Mouse (Mus musculus) embryo, embryonic 11.5 days (tissue): ENCODE measurements around the gene Cnnm3.
A peak's percentile ranks its signal among the peaks of the same experiment; 100 is the strongest.
"Not testable (repeated sequence)": the region's sequence is repeated elsewhere in the genome, so short reads cannot be mapped to it uniquely, and the experiment has no call there.

Experiments used
- DNase-seq: peaks from one replicate; pipeline ENCODE4 v3.0.0-alpha.2; 2012; ENCODE audit warnings: low read depth, low spot score

Gene Cnnm3

GRCm38 (mm10) chr1:36535477-36536396 lies 24.1 kb downstream of the Cnnm3 start:
- no peak for DNase-seq

GRCm38 (mm10) chr1:36536397-36536728 lies 24.7 kb downstream of the Cnnm3 start:
- no peak for DNase-seq

GRCm38 (mm10) chr1:36536783-36537182 lies 25.1 kb downstream of the Cnnm3 start, which contains the start of gene Ankrd23:
TSS of gene Ankrd23 (minus strand) at chr1:36536883.
- DNase-seq, result not testable (repeated sequence)

GRCm38 (mm10) chr1:36538727-36539126 lies 27.1 kb downstream of the Cnnm3 start:
- no peak for DNase-seq

GRCm38 (mm10) chr1:36539186-36539585 lies 27.5 kb downstream of the Cnnm3 start, which contains the start of gene Gm42417:
TSS of gene Gm42417 (minus strand) at chr1:36539429.
- DNase-seq, result no peak

GRCm38 (mm10) chr1:36540132-36540531 lies 28.5 kb downstream of the Cnnm3 start:
- DNase-seq, result no peak

- no peak for DNase-seq
Measured at GRCm38 (mm10) chr1:36540807-36541206, 29.1 kb downstream of the Cnnm3 start.

GRCm38 (mm10) chr1:36541844-36542243 lies 30.2 kb downstream of the Cnnm3 start:
- DNase-seq, result no peak

- no peak for DNase-seq
Measured at GRCm38 (mm10) chr1:36542925-36543324, 31.3 kb downstream of the Cnnm3 start.

- no peak for DNase-seq
Measured at GRCm38 (mm10) chr1:36545382-36545781, 33.7 kb downstream of the Cnnm3 start.

GRCm38 (mm10) chr1:36545845-36546600 lies 34.4 kb downstream of the Cnnm3 start:
- no peak for DNase-seq

- peak; percentile 97 for DNase-seq
Measured at GRCm38 (mm10) chr1:36546888-36547471, 35.3 kb downstream of the Cnnm3 start, which contains the start of gene Ankrd39. TSS of gene Ankrd39 (minus strand) at chr1:36547445.

GRCm38 (mm10) chr1:36547981-36548598 lies 36.4 kb downstream of the Cnnm3 start:
- DNase-seq, result no peak

GRCm38 (mm10) chr1:36548771-36549170 lies 37.1 kb downstream of the Cnnm3 start:
- no peak for DNase-seq

- no peak for DNase-seq
Measured at GRCm38 (mm10) chr1:36549491-36549890, 37.8 kb downstream of the Cnnm3 start.

- DNase-seq, result no peak
Measured at GRCm38 (mm10) chr1:36550075-36550863, 38.6 kb downstream of the Cnnm3 start.

- DNase-seq, result no peak
Measured at GRCm38 (mm10) chr1:36551904-36552303, 40.2 kb downstream of the Cnnm3 start.

GRCm38 (mm10) chr1:36552506-36552905 lies 40.8 kb downstream of the Cnnm3 start:
- no peak for DNase-seq

GRCm38 (mm10) chr1:36554633-36555399 lies 43.1 kb downstream of the Cnnm3 start:
- DNase-seq, result no peak

- DNase-seq, result no peak
Measured at GRCm38 (mm10) chr1:36555798-36556395, 44.2 kb downstream of the Cnnm3 start.
